Mouse (Mus musculus): ENCODE measurements around the gene Krt222. TPM values are rescaled to one million over a fixed set of nuclear protein-coding genes. Genes with fewer than 3 reads are reported as not detected.

Krt222 gene
- polyA plus RNA-seq (2017; shearing (Covaris generic)) = 1 to 10 TPM; 1.4 to 1.5 TPM

GRCm38 (mm10) chr11:99243820-99244374 is at the start of gene Krt222:
TSS of gene Krt222 (minus strand) at chr11:99244085.

GRCm38 (mm10) chr11:99284833-99285312 is 41.0 kb upstream of the Krt222 start, which contains the start of gene Krt24:
TSS of gene Krt24 (minus strand) at chr11:99285262.

GRCm38 (mm10) chr11:99230261-99231048 is 13.4 kb downstream of the Krt222 start, which contains the start of gene Smarce1:
TSS of gene Smarce1 (minus strand) at chr11:99231017.

Other genes starting within 250 kb of the Krt222 start
- 10 to 100 TPM; 49.4 to 51.6 TPM for gene Top2a, start 219.9 kb downstream of the Krt222 start, polyA plus RNA-seq (2017; shearing (Covaris generic))
- gene Igfbp4, start 202.8 kb downstream of the Krt222 start, polyA plus RNA-seq (2017; shearing (Covaris generic)) = 100 to 1,000 TPM; 347 to 701 TPM
- 1 to 10 TPM in 1 of 2 experiments, under 1 TPM in 1; 0.55 to 1.3 TPM for gene Tns4, start 154.8 kb downstream of the Krt222 start, polyA plus RNA-seq (2017; shearing (Covaris generic))
- gene Ccr7, start 89.0 kb downstream of the Krt222 start, polyA plus RNA-seq (2017; shearing (Covaris generic)) = 100 to 1,000 TPM; 268 to 861 TPM
- 100 to 1,000 TPM; 204 to 246 TPM for gene Smarce1, start 13.1 kb downstream of the Krt222 start, polyA plus RNA-seq (2017; shearing (Covaris generic))
- gene Krt24, start 41.2 kb upstream of the Krt222 start, polyA plus RNA-seq (2017; shearing (Covaris generic)) = under 1 TPM; 0.09 to 0.17 TPM
- under 1 TPM in 1 of 2 experiments, not detected in 1; 0.17 TPM for gene Krt25, start 78.9 kb upstream of the Krt222 start, polyA plus RNA-seq (2017; shearing (Covaris generic))
- gene Krt26, start 93.9 kb upstream of the Krt222 start, polyA plus RNA-seq (2017; shearing (Covaris generic)) = under 1 TPM in 1 of 2 experiments, not detected in 1; 0.23 TPM
- gene Krt27, start 107.0 kb upstream of the Krt222 start, polyA plus RNA-seq (2017; shearing (Covaris generic)) = not detected
- not detected for gene Krt28, start 130.8 kb upstream of the Krt222 start, polyA plus RNA-seq (2017; shearing (Covaris generic))
- 1 to 10 TPM; 8.0 to 9.9 TPM for gene Krt10, start 145.3 kb upstream of the Krt222 start, polyA plus RNA-seq (2017; shearing (Covaris generic))
- gene Krt12, start 178.2 kb upstream of the Krt222 start, polyA plus RNA-seq (2017; shearing (Covaris generic)) = under 1 TPM in 1 of 2 experiments, not detected in 1; 0.11 TPM
- not detected for gene Krt20, start 194.1 kb upstream of the Krt222 start, polyA plus RNA-seq (2017; shearing (Covaris generic))
- not detected for gene Krt23, start 249.1 kb upstream of the Krt222 start, polyA plus RNA-seq (2017; shearing (Covaris generic))